In genomic region chr9:32934436-32934835, GRCm38 (mm10) we compare ENCODE assay signal across 21 mouse cellular contexts.
DNase-seq lines count a peak whose midpoint lies in the region; ATAC-seq and TF ChIP-seq lines count a peak whose summit lies in the region.
"Had no signal": no experiment of that assay in that cellular context is flagged by ENCODE, and none has a peak within 500 bp of the region (broad histone marks: within the 10 kb centered on the region; RNA-seq: fewer than 3 reads in every experiment).

No protein-coding gene starts in this region.

- no peak overlapping the region for H3K4me3 ChIP-seq in heart, adult 2 months
- no peak overlapping the region for H3K4me3 ChIP-seq in heart, postnatal 0 days (ENCODE audit: low read depth, low read length)
- no peak overlapping the region for H3K4me3 ChIP-seq in brown adipose tissue, adult 24 weeks (ENCODE audit: insufficient read depth, low read depth, low read length)
- H3K4me3 ChIP-seq in forebrain, embryonic 10.5 days, result no peak overlapping the region
- H3K4me3 ChIP-seq: embryonic facial prominence, embryonic 10.5 days; hindbrain, embryonic 12.5 days had no signal

- TF ChIP-seq EP300 in heart, adult 2 months (IDR thresholded peaks at IDR 0.05; ENCODE audit: insufficient read depth, low read depth, low read length), result no peak
- no peak for TF ChIP-seq EP300 in heart, postnatal 0 days (IDR thresholded peaks at IDR 0.05; ENCODE audit: low read depth)

- 59% methylated on average over 1 of the region's 1 CpGs for WGBS in heart, adult 2 months
- WGBS in heart, postnatal 0 days, result 40% methylated on average over 1 of the region's 1 CpGs
- 82% methylated on average over 1 of the region's 1 CpGs for WGBS in forebrain, embryonic 10.5 days

- peaks cover 26% of the 10 kb centered on the region for H3K4me1 ChIP-seq in heart, adult 2 months (ENCODE audit: control insufficient read depth, insufficient read depth, low read length)
- peaks cover 13% of the 10 kb centered on the region for H3K4me1 ChIP-seq in heart, postnatal 0 days (ENCODE audit: control insufficient read depth, insufficient read depth)
- peaks cover 41% of the 10 kb centered on the region for H3K4me1 ChIP-seq in brown adipose tissue, adult 24 weeks (ENCODE audit: control insufficient read depth, insufficient read depth, insufficient read length, low read length)
- H3K4me1 ChIP-seq in forebrain, embryonic 10.5 days, result peaks cover 8% of the 10 kb centered on the region

- no peak for DNase-seq in heart, adult 2 months
- DNase-seq in heart, adult 9 months (ENCODE audit: low spot score in 2 of 2), result no peak
- DNase-seq in heart, postnatal 0 days (ENCODE audit: low spot score), result no peak
- DNase-seq in heart, postnatal 10 days, result no peak
- peak; percentile 21 for DNase-seq in CD4-positive helper T cell, adult 2 months (ENCODE audit: low read depth, low spot score)
- DNase-seq in forebrain, embryonic 10.5 days (ENCODE audit: extremely low spot score, low spot score), result no peak
- DNase-seq: adrenal gland, postnatal 14 days; cerebellum, adult 18-20 months; cerebellum, adult 9-11 months; cerebellum, postnatal 36 days; gastrocnemius, postnatal 10 days; heart, postnatal 4 days; kidney, adult 11 months had no signal

- no peaks in the 10 kb centered on the region for H3K27me3 ChIP-seq in heart, adult 2 months (ENCODE audit: control insufficient read depth, insufficient read depth, low read length)
- no peaks in the 10 kb centered on the region for H3K27me3 ChIP-seq in heart, postnatal 0 days (ENCODE audit: control insufficient read depth, insufficient read depth, low read length)
- peaks cover 23% of the 10 kb centered on the region for H3K27me3 ChIP-seq in forebrain, embryonic 10.5 days (ENCODE audit: poor library complexity, severe bottlenecking)
- H3K27me3 ChIP-seq: CH12.LX had no signal

- H3K36me3 ChIP-seq in heart, adult 2 months (ENCODE audit: control insufficient read depth, insufficient read depth, low read length), result peaks cover 14% of the 10 kb centered on the region
- H3K36me3 ChIP-seq in heart, postnatal 0 days (replicated peaks; ENCODE audit: control insufficient read depth, insufficient read depth, low read length), result no peaks in the 10 kb centered on the region
- H3K36me3 ChIP-seq in forebrain, embryonic 10.5 days (replicated peaks), result no peaks in the 10 kb centered on the region
- H3K36me3 ChIP-seq: embryonic facial prominence, embryonic 10.5 days; hindbrain, embryonic 12.5 days had no signal

- H3K9me3 ChIP-seq in heart, postnatal 0 days (replicated peaks; ENCODE audit: control insufficient read depth, low read length), result no peaks in the 10 kb centered on the region
- H3K9me3 ChIP-seq in forebrain, embryonic 10.5 days, result no peaks in the 10 kb centered on the region
- H3K9me3 ChIP-seq: embryonic facial prominence, embryonic 10.5 days; hindbrain, embryonic 12.5 days had no signal

- no peak for ATAC-seq in heart, postnatal 0 days (ENCODE audit: insufficient read depth, low read depth)
- ATAC-seq: activated CD4-positive, CD25-positive, alpha-beta regulatory T cell, adult 4 months; forebrain, embryonic 14.5 days; hindbrain, embryonic 16.5 days; Patski had no signal

- no peak for TF ChIP-seq CTCF in heart, adult 2 months (IDR thresholded peaks at IDR 0.05)
- TF ChIP-seq CTCF in heart, postnatal 0 days (IDR thresholded peaks at IDR 0.05; ENCODE audit: low read depth), result no peak

- H3K27ac ChIP-seq in heart, adult 2 months, result peak overlapping the region; percentile 90
- H3K27ac ChIP-seq in heart, postnatal 0 days (ENCODE audit: low read depth), result peak overlapping the region; percentile 76
- peak overlapping the region; percentile 93 for H3K27ac ChIP-seq in brown adipose tissue, adult 24 weeks (replicated peaks; ENCODE audit: low read depth, low read length)
- no peak overlapping the region for H3K27ac ChIP-seq in forebrain, embryonic 10.5 days
- H3K27ac ChIP-seq: embryonic facial prominence, embryonic 10.5 days; hindbrain, embryonic 12.5 days had no signal

- intact Hi-C loops in heart, adult 2 months (cut with DNase I), result loop anchor here (10.0 kb wide), 2 partner anchors 50 to 100 kb away; no protein-coding TSS in a partner anchor
- intact Hi-C loops in heart, postnatal 10 days (cut with DNase I), result loop anchor here (10.0 kb wide), 1 partner anchor 100 kb away; no protein-coding TSS in a partner anchor

- no peak overlapping the region for H3K9ac ChIP-seq in heart, adult 2 months (ENCODE audit: low read depth, low read length)
- no peak overlapping the region for H3K9ac ChIP-seq in heart, postnatal 0 days (replicated peaks; ENCODE audit: low read depth, low read length)
- H3K9ac ChIP-seq: hindbrain, embryonic 12.5 days had no signal

- no peaks in the 10 kb centered on the region for H3K79me2 ChIP-seq in heart, adult 2 months (replicated peaks; ENCODE audit: control insufficient read depth, insufficient read depth, low read length)

- no peak overlapping the region for H3K4me2 ChIP-seq in heart, postnatal 0 days (ENCODE audit: low read depth, low read length)
- H3K4me2 ChIP-seq: hindbrain, embryonic 12.5 days had no signal

- TF ChIP-seq POLR2A in heart, adult 2 months (IDR thresholded peaks at IDR 0.05; ENCODE audit: insufficient read depth, low read depth, low read length), result no peak
